Mouse (Mus musculus): Measurements from ENCODE around the gene Kirrel3. TPM values are rescaled to one million over a fixed set of nuclear protein-coding genes. Genes with fewer than 3 reads are reported as not detected.

Gene Kirrel3
- polyA plus RNA-seq, 1 experiment from 2014 or later = 2.5 TPM

DNA sequence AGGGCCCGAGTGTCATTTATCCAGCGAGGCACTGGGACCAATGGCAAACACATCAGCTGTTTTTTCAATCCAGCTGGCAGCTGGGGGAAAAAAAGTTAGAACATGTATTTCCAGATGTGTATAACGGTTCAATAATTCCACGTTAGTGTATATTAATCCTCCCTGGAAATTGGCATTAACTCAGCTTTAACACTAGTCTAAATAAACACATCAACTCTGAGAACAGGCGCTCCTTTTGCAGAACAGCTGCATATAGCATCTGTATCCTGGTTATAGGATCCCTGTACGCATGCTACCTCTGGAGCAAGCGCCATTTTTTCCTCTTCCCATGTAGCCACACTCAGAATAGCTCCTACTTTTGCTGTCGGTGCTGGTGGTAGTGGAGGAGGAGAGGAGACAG is 119.8 kb downstream of the Kirrel3 start:
- WGBS = 71% methylated on average over 8 of the region's 8 CpGs
- Histone ChIP-seq H3K4me3 (ENCODE audit: low read depth, low read length) (no peak overlapping the region), H3K4me1 (ENCODE audit: control insufficient read depth, insufficient read depth, low read length) (no peaks in the 10 kb centered on the region), H3K27ac (replicated peaks; ENCODE audit: low read depth, low read length) (no peak overlapping the region), H3K9me3 (replicated peaks; ENCODE audit: control insufficient read depth, low read length) (no peaks in the 10 kb centered on the region), H3K4me2 (ENCODE audit: low read depth, low read length) (no peak overlapping the region), H3K9ac (replicated peaks; ENCODE audit: low read length) (no peak overlapping the region), H3K36me3 (replicated peaks; ENCODE audit: control insufficient read depth, insufficient read depth, low read depth, low read length) (no peaks in the 10 kb centered on the region), H3K27me3 (ENCODE audit: control insufficient read depth, insufficient read depth, low read length) (no peaks in the 10 kb centered on the region)
- no peak for DNase-seq (ENCODE audit: low spot score)
- ATAC-seq (replicated peaks; ENCODE audit: insufficient number of reproducible peaks, low FRiP score, low TSS enrichment, low read depth) = no peak

DNA sequence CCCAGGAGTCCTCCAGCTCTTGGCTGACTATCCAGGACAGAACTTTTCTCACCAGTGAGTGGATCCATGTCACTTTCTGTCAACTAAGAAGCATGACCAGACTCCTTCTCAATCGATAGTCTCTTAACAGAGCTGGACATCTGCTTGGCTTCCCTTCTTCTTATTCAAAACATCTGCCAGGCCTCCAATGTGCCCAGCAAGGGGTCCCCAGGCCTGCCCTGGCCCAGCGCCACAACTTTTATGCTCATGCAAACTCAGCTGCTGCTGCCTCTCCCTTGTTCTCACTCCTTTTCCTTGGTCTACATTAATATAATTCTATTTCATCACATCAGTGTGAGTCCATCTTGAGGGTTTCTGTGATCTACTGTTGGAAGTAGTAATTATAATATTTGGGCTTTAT is 122.3 kb downstream of the Kirrel3 start:
- no peak overlapping the region for H3K4me2 ChIP-seq (ENCODE audit: low read depth, low read length)
- H3K4me1 ChIP-seq (ENCODE audit: control insufficient read depth, insufficient read depth, low read length) = no peaks in the 10 kb centered on the region
- no peaks in the 10 kb centered on the region for H3K27me3 ChIP-seq (ENCODE audit: control insufficient read depth, insufficient read depth, low read length)
- no peaks in the 10 kb centered on the region for H3K36me3 ChIP-seq (replicated peaks; ENCODE audit: control insufficient read depth, insufficient read depth, low read depth, low read length)
- H3K9me3 ChIP-seq (replicated peaks; ENCODE audit: control insufficient read depth, low read length) = no peaks in the 10 kb centered on the region
- ATAC-seq (replicated peaks; ENCODE audit: insufficient number of reproducible peaks, low FRiP score, low TSS enrichment, low read depth) = no peak
- WGBS = 71% methylated on average over 2 of the region's 2 CpGs
- no peak overlapping the region for H3K4me3 ChIP-seq (ENCODE audit: low read depth, low read length)
- DNase-seq (ENCODE audit: low spot score) = no peak
- no peak overlapping the region for H3K27ac ChIP-seq (replicated peaks; ENCODE audit: low read depth, low read length)
- no peak overlapping the region for H3K9ac ChIP-seq (replicated peaks; ENCODE audit: low read length)

DNA sequence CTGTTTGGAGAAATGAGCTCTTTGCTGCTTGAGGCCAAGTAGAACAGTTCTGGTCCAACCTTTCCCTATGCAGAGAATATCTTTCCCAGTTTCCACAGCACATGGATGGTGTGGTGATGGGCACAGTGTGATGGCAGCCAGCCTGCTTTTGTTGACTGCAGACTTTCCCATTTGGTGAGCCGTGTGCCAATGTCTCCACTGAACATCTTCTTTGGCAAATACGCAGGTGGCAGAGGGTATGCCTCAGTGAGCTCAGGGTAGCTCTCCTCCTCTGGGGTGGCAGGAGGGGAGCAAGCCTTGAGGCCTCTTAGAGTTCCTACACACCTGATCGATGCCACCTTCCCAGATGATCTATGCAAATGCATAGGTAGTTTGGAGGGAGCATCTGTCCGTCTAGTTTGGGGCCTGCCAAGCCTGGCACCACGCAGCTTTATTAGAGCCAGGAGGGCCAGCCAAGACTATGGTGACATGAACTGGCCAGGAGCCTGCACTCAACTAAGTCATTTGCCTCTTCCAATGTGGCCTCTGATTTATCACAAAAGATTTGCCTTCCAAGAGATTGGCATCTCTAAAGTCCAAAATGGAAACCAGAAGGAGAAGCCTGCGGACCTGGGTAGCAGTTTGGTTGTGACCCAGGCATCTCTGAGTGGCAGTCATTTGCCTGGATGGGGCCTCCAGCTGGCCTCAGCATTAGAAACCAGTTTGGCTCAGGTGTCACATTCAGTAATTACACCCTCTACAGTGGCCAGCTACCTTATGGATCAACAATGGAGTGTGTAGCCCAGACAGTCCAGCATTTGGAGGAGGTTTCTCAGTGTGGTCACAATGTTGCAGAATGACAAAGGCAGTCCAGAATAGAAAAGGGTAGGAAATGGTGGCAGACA is 127.4 kb downstream of the Kirrel3 start:
- H3K9me3 ChIP-seq (replicated peaks; ENCODE audit: control insufficient read depth, low read length) = no peaks in the 10 kb centered on the region
- ATAC-seq (replicated peaks; ENCODE audit: insufficient number of reproducible peaks, low FRiP score, low TSS enrichment, low read depth) (no peak), DNase-seq (ENCODE audit: low spot score) (no peak)
- H3K27ac ChIP-seq (replicated peaks; ENCODE audit: low read depth, low read length) = no peak overlapping the region
- H3K9ac ChIP-seq (replicated peaks; ENCODE audit: low read length) = no peak overlapping the region
- H3K4me2 ChIP-seq (ENCODE audit: low read depth, low read length) = no peak overlapping the region
- no peaks in the 10 kb centered on the region for H3K4me1 ChIP-seq (ENCODE audit: control insufficient read depth, insufficient read depth, low read length)
- no peak overlapping the region for H3K4me3 ChIP-seq (ENCODE audit: low read depth, low read length)
- 89% methylated on average over 6 of the region's 6 CpGs for WGBS
- H3K27me3 ChIP-seq (ENCODE audit: control insufficient read depth, insufficient read depth, low read length) = no peaks in the 10 kb centered on the region
- no peaks in the 10 kb centered on the region for H3K36me3 ChIP-seq (replicated peaks; ENCODE audit: control insufficient read depth, insufficient read depth, low read depth, low read length)

DNA sequence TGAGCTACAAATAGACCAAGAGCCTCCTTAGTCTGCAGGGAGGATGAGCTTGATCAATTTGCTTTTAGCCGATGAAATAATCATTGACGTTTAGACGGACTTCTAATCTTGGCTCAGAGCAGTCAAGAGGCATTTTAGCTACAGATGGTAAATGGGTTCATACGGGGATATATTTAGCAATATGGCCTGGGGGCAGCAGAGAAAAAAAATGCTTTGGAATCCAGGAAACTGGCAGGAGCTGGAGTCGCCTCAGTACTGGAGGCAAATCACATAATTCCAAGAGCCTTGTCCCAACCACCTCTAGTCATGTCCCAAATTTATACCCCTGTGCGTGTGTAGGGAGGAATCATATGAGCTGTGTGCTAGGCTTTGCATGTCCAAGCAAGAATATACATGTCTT is 132.4 kb downstream of the Kirrel3 start:
- 40% methylated on average over 6 of the region's 6 CpGs for WGBS
- no peak overlapping the region for H3K4me2 ChIP-seq (ENCODE audit: low read depth, low read length)
- no peak overlapping the region for H3K9ac ChIP-seq (replicated peaks; ENCODE audit: low read length)
- no peaks in the 10 kb centered on the region for H3K36me3 ChIP-seq (replicated peaks; ENCODE audit: control insufficient read depth, insufficient read depth, low read depth, low read length)
- DNase-seq (ENCODE audit: low spot score) (no peak), ATAC-seq (replicated peaks; ENCODE audit: insufficient number of reproducible peaks, low FRiP score, low TSS enrichment, low read depth) (no peak)
- H3K9me3 ChIP-seq (replicated peaks; ENCODE audit: control insufficient read depth, low read length) = no peaks in the 10 kb centered on the region
- no peaks in the 10 kb centered on the region for H3K27me3 ChIP-seq (ENCODE audit: control insufficient read depth, insufficient read depth, low read length)
- no peak overlapping the region for H3K4me3 ChIP-seq (ENCODE audit: low read depth, low read length)
- H3K4me1 ChIP-seq (ENCODE audit: control insufficient read depth, insufficient read depth, low read length) = no peaks in the 10 kb centered on the region
- no peak overlapping the region for H3K27ac ChIP-seq (replicated peaks; ENCODE audit: low read depth, low read length)

DNA sequence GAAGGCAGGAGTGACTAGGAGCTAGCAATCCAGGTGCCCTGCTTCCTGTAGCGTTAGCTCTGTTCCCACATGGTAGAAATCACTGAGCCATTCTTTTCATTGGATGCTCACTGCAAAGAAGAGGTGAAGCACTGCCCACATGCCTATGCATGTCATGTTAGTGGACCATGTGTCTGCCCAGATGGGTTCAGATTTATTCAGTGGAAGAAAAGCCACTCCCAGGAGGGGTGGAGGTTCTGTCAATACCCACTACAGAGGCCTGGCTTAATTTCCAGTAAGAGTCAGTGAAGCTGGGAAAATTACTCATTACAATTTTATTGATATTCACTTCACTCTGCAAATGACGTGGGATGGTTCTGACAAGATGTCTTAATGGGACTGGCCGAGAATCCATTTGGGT is 134.2 kb downstream of the Kirrel3 start:
- Histone ChIP-seq H3K27ac (replicated peaks; ENCODE audit: low read depth, low read length) (no peak overlapping the region), H3K4me2 (ENCODE audit: low read depth, low read length) (no peak overlapping the region), H3K27me3 (ENCODE audit: control insufficient read depth, insufficient read depth, low read length) (no peaks in the 10 kb centered on the region), H3K4me1 (ENCODE audit: control insufficient read depth, insufficient read depth, low read length) (no peaks in the 10 kb centered on the region), H3K36me3 (replicated peaks; ENCODE audit: control insufficient read depth, insufficient read depth, low read depth, low read length) (no peaks in the 10 kb centered on the region), H3K9ac (replicated peaks; ENCODE audit: low read length) (no peak overlapping the region), H3K4me3 (ENCODE audit: low read depth, low read length) (no peak overlapping the region), H3K9me3 (replicated peaks; ENCODE audit: control insufficient read depth, low read length) (no peaks in the 10 kb centered on the region)
- DNase-seq (ENCODE audit: low spot score) = no peak
- WGBS = 91% methylated on average over 3 of the region's 3 CpGs
- ATAC-seq (replicated peaks; ENCODE audit: insufficient number of reproducible peaks, low FRiP score, low TSS enrichment, low read depth) = no peak

DNA sequence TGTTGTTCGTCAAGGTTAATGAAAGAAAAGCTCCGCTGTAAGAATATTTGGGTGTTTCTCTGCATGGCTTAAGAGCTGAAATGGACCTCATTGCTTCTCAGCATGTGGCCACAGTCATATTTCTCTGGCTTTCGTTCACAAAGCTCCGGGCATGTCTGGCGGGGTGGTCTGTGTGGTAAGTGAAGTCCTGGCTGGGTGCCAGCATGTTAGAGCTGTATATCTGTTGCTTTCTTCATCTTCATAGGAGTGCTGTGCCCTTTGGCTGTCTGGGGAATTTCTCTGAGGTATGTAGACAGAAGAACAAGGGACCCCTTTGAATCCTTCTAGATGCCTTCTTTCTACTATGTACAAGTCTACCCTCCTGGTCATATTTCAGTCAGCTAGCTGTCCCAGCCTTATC is 137.8 kb downstream of the Kirrel3 start:
- ATAC-seq (replicated peaks; ENCODE audit: insufficient number of reproducible peaks, low FRiP score, low TSS enrichment, low read depth) (no peak), DNase-seq (ENCODE audit: low spot score) (no peak)
- Histone ChIP-seq H3K36me3 (replicated peaks; ENCODE audit: control insufficient read depth, insufficient read depth, low read depth, low read length) (no peaks in the 10 kb centered on the region), H3K4me2 (ENCODE audit: low read depth, low read length) (no peak overlapping the region), H3K4me3 (ENCODE audit: low read depth, low read length) (no peak overlapping the region), H3K9me3 (replicated peaks; ENCODE audit: control insufficient read depth, low read length) (no peaks in the 10 kb centered on the region), H3K27me3 (ENCODE audit: control insufficient read depth, insufficient read depth, low read length) (no peaks in the 10 kb centered on the region), H3K9ac (replicated peaks; ENCODE audit: low read length) (no peak overlapping the region), H3K27ac (replicated peaks; ENCODE audit: low read depth, low read length) (no peak overlapping the region), H3K4me1 (ENCODE audit: control insufficient read depth, insufficient read depth, low read length) (no peaks in the 10 kb centered on the region)
- 77% methylated on average over 5 of the region's 5 CpGs for WGBS

DNA sequence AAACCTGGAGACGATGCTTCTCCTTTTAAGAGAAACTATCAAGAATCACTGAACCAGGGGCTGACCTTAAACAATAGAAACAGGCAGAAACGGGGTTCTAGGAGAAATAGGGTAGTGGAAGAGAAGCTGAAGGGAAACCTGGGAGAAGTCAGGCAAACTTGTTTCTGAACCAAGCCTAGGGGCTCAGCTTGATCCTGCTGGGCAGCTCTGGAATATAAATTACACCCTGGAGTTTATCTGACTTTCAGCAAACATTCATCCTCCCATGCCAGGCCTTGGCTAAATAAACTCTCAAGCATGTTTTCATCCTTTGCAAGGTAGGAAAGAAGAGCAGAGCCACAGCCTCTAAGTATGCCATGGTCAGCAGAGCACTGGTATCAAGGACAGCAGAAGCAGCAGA is 138.3 kb downstream of the Kirrel3 start:
- no peak overlapping the region for H3K4me2 ChIP-seq (ENCODE audit: low read depth, low read length)
- ATAC-seq (replicated peaks; ENCODE audit: insufficient number of reproducible peaks, low FRiP score, low TSS enrichment, low read depth) (no peak), DNase-seq (ENCODE audit: low spot score) (no peak)
- no peak overlapping the region for H3K9ac ChIP-seq (replicated peaks; ENCODE audit: low read length)
- 69% methylated on average over 2 of the region's 2 CpGs for WGBS
- no peak overlapping the region for H3K4me3 ChIP-seq (ENCODE audit: low read depth, low read length)
- H3K27me3 ChIP-seq (ENCODE audit: control insufficient read depth, insufficient read depth, low read length) = no peaks in the 10 kb centered on the region
- H3K27ac ChIP-seq (replicated peaks; ENCODE audit: low read depth, low read length) = no peak overlapping the region
- H3K4me1 ChIP-seq (ENCODE audit: control insufficient read depth, insufficient read depth, low read length) = no peaks in the 10 kb centered on the region
- H3K9me3 ChIP-seq (replicated peaks; ENCODE audit: control insufficient read depth, low read length) = no peaks in the 10 kb centered on the region
- no peaks in the 10 kb centered on the region for H3K36me3 ChIP-seq (replicated peaks; ENCODE audit: control insufficient read depth, insufficient read depth, low read depth, low read length)

DNA sequence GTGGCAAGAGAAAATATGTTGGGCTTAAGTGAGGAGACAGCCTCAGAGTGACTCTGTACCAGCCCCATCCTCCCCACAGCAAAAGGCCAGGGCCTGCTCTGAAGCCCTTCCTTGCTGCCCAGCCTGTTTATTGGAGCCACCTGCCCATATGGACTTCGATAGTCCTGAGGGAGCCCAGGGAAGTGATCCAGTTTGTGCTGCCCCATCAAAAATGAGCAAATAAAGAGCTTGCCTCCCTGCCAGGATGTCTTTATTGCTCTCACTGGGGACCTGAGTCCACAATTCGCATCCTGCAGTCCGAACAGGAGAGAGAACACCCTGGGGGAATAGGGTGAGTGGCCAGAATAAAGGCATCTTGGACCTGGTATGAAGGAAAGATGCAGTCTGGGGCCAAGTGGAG is 143.1 kb downstream of the Kirrel3 start:
- WGBS = 63% methylated on average over 3 of the region's 3 CpGs
- no peak for ATAC-seq (replicated peaks; ENCODE audit: insufficient number of reproducible peaks, low FRiP score, low TSS enrichment, low read depth)
- no peak overlapping the region for H3K9ac ChIP-seq (replicated peaks; ENCODE audit: low read length)

More for the DNA sequence above, 143.1 kb downstream of the Kirrel3 start:
- Histone ChIP-seq H3K27me3 (ENCODE audit: control insufficient read depth, insufficient read depth, low read length) (no peaks in the 10 kb centered on the region), H3K9me3 (replicated peaks; ENCODE audit: control insufficient read depth, low read length) (no peaks in the 10 kb centered on the region), H3K36me3 (replicated peaks; ENCODE audit: control insufficient read depth, insufficient read depth, low read depth, low read length) (no peaks in the 10 kb centered on the region), H3K4me3 (ENCODE audit: low read depth, low read length) (no peak overlapping the region), H3K4me1 (ENCODE audit: control insufficient read depth, insufficient read depth, low read length) (no peaks in the 10 kb centered on the region), H3K27ac (replicated peaks; ENCODE audit: low read depth, low read length) (no peak overlapping the region), H3K4me2 (ENCODE audit: low read depth, low read length) (no peak overlapping the region)
- DNase-seq (ENCODE audit: low spot score) = no peak
